Mouse (Mus musculus) bone marrow macrophage, adult 2 months (primary cell): ENCODE data around the gene Hdac7.

Experiments used
- CTCF ChIP-seq: IDR thresholded peaks from 2 replicates; pipeline ENCODE4 v1.5.1; 2012; ENCODE audit warnings: low read depth, mild to moderate bottlenecking, low read length, moderate library complexity
- POLR2A ChIP-seq: IDR thresholded peaks from 2 replicates; pipeline ENCODE4 v1.6.1; 2012; ENCODE audit warnings: mild to moderate bottlenecking, low read depth, low read length, borderline replicate concordance

DNA sequence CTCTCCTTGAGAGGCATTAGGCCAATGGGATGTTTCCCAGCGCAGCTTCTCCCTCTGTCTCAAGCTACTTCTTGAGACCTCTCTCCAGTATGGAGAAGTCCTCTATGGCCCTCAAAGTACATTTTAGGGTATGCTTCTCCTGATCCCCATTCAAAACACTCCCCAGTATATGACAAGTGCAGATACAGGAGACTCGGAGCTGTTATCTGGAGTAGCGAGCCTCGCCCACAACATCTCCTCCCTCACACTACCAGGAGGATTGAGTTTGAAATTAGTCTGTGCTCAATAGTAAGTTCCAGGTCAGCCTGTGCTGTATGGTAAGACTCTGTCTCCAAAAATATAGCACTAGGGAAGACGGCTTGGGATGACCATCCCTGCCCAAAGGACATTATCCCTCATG is 6.7 kb upstream of the Hdac7 start:
- TF ChIP-seq POLR2A (no peak), CTCF (no peak)
